Mouse (Mus musculus) liver, adult 2 months (tissue): ENCODE data around the gene Csf3r. TPM values are rescaled to one million over a fixed set of nuclear protein-coding genes. Genes with fewer than 3 reads are reported as not detected.

Experiments used
- DNase-seq: peaks from one replicate; pipeline ENCODE4 v3.0.0-alpha.2; 2011; ENCODE audit warnings: low read depth, low spot score; ENCODE audit errors: extremely low read depth
- H3K27ac ChIP-seq: fragments of 200-500 bp; replicated peaks from 2 replicates; pipeline ENCODE4 v1.5.1; 2012; ENCODE audit warnings: low read depth, mild to moderate bottlenecking, control low read depth, inconsistent platforms, low read length; ENCODE audit not compliant: insufficient read depth
- H3K27me3 ChIP-seq: fragments of 200-500 bp; 2 replicates; pipeline ENCODE4 v1.6.1; 2012; ENCODE audit warnings: mild to moderate bottlenecking, moderate library complexity, low read length, inconsistent platforms; ENCODE audit not compliant: control insufficient read depth, insufficient read depth
- H3K36me3 ChIP-seq: fragments of 200-500 bp; 2 replicates; pipeline ENCODE4 v1.6.1; 2012; ENCODE audit warnings: low read length, inconsistent platforms; ENCODE audit not compliant: control insufficient read depth, insufficient read depth
- H3K4me1 ChIP-seq: fragments of 200-500 bp; 2 replicates; pipeline ENCODE4 v1.6.1; 2011; ENCODE audit warnings: low read length; ENCODE audit not compliant: control insufficient read depth, insufficient read depth
- H3K4me3 ChIP-seq: fragments of 200-500 bp; 2 replicates; pipeline ENCODE4 v1.5.1; 2011; ENCODE audit warnings: low read depth, mild to moderate bottlenecking, control low read depth, low read length, moderate library complexity; ENCODE audit not compliant: insufficient read depth
- H3K79me2 ChIP-seq: fragments of 200-500 bp; 2 replicates; pipeline ENCODE4 v1.6.1; 2012; ENCODE audit warnings: inconsistent platforms, mild to moderate bottlenecking, low read length, moderate library complexity; ENCODE audit not compliant: control insufficient read depth, insufficient read depth
- H3K9ac ChIP-seq: fragments of 200-500 bp; 2 replicates; pipeline ENCODE4 v1.6.1; 2012; ENCODE audit warnings: low read depth, mild to moderate bottlenecking, control low read depth, inconsistent platforms, low read length
- CTCF ChIP-seq: fragments of 200-500 bp; IDR thresholded peaks from 2 replicates; pipeline ENCODE4 v1.5.1; 2011; ENCODE audit warnings: low read depth, low read length, control low read depth
- POLR2A ChIP-seq: fragments of 200-500 bp; IDR thresholded peaks from 2 replicates; pipeline ENCODE4 v1.6.1; 2011; ENCODE audit warnings: low read length, control low read depth; ENCODE audit not compliant: insufficient read depth; ENCODE audit errors: extremely low read depth
- WGBS: fragments of 180-500 bp; shearing (Covaris S2); methylation state at CpG from one replicate; pipeline ENCODE4 v1.1.7; 2018; 5-methylcytosine and 5-hydroxymethylcytosine counted together
- polyA plus RNA-seq: library from polyadenylated mRNA; depleted of rRNA; stranded (reverse); fragments of >200 nt; gene quantifications from 2 replicates; pipeline ENCODE4 v1.2.3, GENCODE M21; 2012
- total RNA-seq: library from RNA; depleted of rRNA; stranded (reverse); fragments of >200 nt; gene quantifications from 2 replicates; pipeline ENCODE4 v1.2.3, GENCODE M21; 2014

Csf3r gene
- total and polyA plus RNA-seq, 2 experiments: 0.37 to 2.9 TPM

- H3K27me3 ChIP-seq: no peaks in the 10 kb centered on the region
- H3K79me2 ChIP-seq: no peaks in the 10 kb centered on the region
- no peak overlapping the region for H3K9ac ChIP-seq
- H3K27ac ChIP-seq: no peak overlapping the region
- no peak for TF ChIP-seq POLR2A
- TF ChIP-seq CTCF: no peak
- WGBS: 77% methylated on average over 4 of the region's 4 CpGs
- no peaks in the 10 kb centered on the region for H3K36me3 ChIP-seq
- no peak overlapping the region for H3K4me3 ChIP-seq
- no peaks in the 10 kb centered on the region for H3K4me1 ChIP-seq
- no peak for DNase-seq
Observed at GRCm38 (mm10) chr4:126079266-126079665, 54.9 kb downstream of the Csf3r start.

GRCm38 (mm10) chr4:126081601-126082000, 57.3 kb downstream of the Csf3r start:
- no peaks in the 10 kb centered on the region for H3K4me1 ChIP-seq
- no peak overlapping the region for H3K9ac ChIP-seq
- TF ChIP-seq CTCF (no peak), POLR2A (no peak)
- no peaks in the 10 kb centered on the region for H3K79me2 ChIP-seq
- DNase-seq: no peak
- H3K4me3 ChIP-seq: no peak overlapping the region
- WGBS: 96% methylated on average over 1 of the region's 1 CpGs
- H3K27me3 ChIP-seq: no peaks in the 10 kb centered on the region
- H3K36me3 ChIP-seq: no peaks in the 10 kb centered on the region
- H3K27ac ChIP-seq: no peak overlapping the region

- WGBS: 89% methylated on average over 9 of the region's 9 CpGs
Observed at GRCm38 (mm10) chr4:126083021-126083420, 58.7 kb downstream of the Csf3r start.

GRCm38 (mm10) chr4:126084382-126084781, 60.0 kb downstream of the Csf3r start:
- Histone ChIP-seq H3K79me2 (no peaks in the 10 kb centered on the region), H3K9ac (no peak overlapping the region), H3K4me1 (no peaks in the 10 kb centered on the region), H3K4me3 (no peak overlapping the region), H3K27ac (no peak overlapping the region), H3K27me3 (no peaks in the 10 kb centered on the region), H3K36me3 (no peaks in the 10 kb centered on the region)
- TF ChIP-seq POLR2A (no peak), CTCF (no peak)
- WGBS: 83% methylated on average over 8 of the region's 8 CpGs
- no peak for DNase-seq

More at GRCm38 (mm10) chr4:126083021-126083420, 58.7 kb downstream of the Csf3r start:
- DNase-seq: no peak
- H3K9ac ChIP-seq: no peak overlapping the region
- no peaks in the 10 kb centered on the region for H3K36me3 ChIP-seq
- TF ChIP-seq CTCF (no peak), POLR2A (no peak)
- no peaks in the 10 kb centered on the region for H3K79me2 ChIP-seq
- no peaks in the 10 kb centered on the region for H3K27me3 ChIP-seq
- no peak overlapping the region for H3K27ac ChIP-seq
- no peak overlapping the region for H3K4me3 ChIP-seq
- no peaks in the 10 kb centered on the region for H3K4me1 ChIP-seq

GRCm38 (mm10) chr4:126085996-126086576, 61.7 kb downstream of the Csf3r start:
- DNase-seq: peak; percentile 74

GRCm38 (mm10) chr4:126090101-126090847, 65.9 kb downstream of the Csf3r start:
- H3K27me3 ChIP-seq: no peaks in the 10 kb centered on the region
- no peak overlapping the region for H3K4me3 ChIP-seq
- peak overlapping the region; percentile 56 for H3K27ac ChIP-seq
- H3K4me1 ChIP-seq: peaks cover 13% of the 10 kb centered on the region
- H3K9ac ChIP-seq: no peak overlapping the region
- 40% methylated on average over 7 of the region's 7 CpGs for WGBS
- no peak for DNase-seq
- TF ChIP-seq POLR2A (no peak), CTCF (no peak)
- no peaks in the 10 kb centered on the region for H3K36me3 ChIP-seq
- H3K79me2 ChIP-seq: no peaks in the 10 kb centered on the region

More at GRCm38 (mm10) chr4:126085996-126086576, 61.7 kb downstream of the Csf3r start:
- Histone ChIP-seq H3K79me2 (no peaks in the 10 kb centered on the region), H3K9ac (no peak overlapping the region), H3K4me3 (no peak overlapping the region), H3K4me1 (peaks cover 3% of the 10 kb centered on the region; the same call in 1 of the 2 replicates), H3K27ac (no peak overlapping the region), H3K27me3 (no peaks in the 10 kb centered on the region), H3K36me3 (no peaks in the 10 kb centered on the region)
- 22% methylated on average over 7 of the region's 7 CpGs for WGBS
- no peak for TF ChIP-seq POLR2A
- TF ChIP-seq CTCF: peak; percentile 92
